Mouse (Mus musculus) myocyte (in vitro differentiated cells): Measurements from ENCODE around the gene Arhgap21.

ENCODE experiments used
- POLR2A ChIP-seq: IDR thresholded peaks from one replicate; pipeline ENCODE4 v1.6.1; 2011; ENCODE audit warnings: low read depth, mild to moderate bottlenecking, control low read depth, moderate library complexity; ENCODE audit not compliant: insufficient read length
- SRF ChIP-seq: IDR thresholded peaks from one replicate; pipeline ENCODE4 v1.6.1; 2011; ENCODE audit warnings: low read depth; ENCODE audit not compliant: control insufficient read depth, insufficient read length
- TCF12 ChIP-seq: IDR thresholded peaks from one replicate; pipeline ENCODE4 v1.6.1; 2011; ENCODE audit warnings: mild to moderate bottlenecking, control low read depth; ENCODE audit not compliant: poor library complexity, insufficient read depth, severe bottlenecking
- TCF3 ChIP-seq: IDR thresholded peaks from one replicate; pipeline ENCODE4 v1.6.1; 2011; ENCODE audit warnings: low read depth, control low read depth; ENCODE audit not compliant: insufficient read length
- USF1 ChIP-seq: IDR thresholded peaks from one replicate; pipeline ENCODE4 v1.6.1; 2011; ENCODE audit warnings: low read depth, mild to moderate bottlenecking, control low read depth, moderate library complexity

DNA sequence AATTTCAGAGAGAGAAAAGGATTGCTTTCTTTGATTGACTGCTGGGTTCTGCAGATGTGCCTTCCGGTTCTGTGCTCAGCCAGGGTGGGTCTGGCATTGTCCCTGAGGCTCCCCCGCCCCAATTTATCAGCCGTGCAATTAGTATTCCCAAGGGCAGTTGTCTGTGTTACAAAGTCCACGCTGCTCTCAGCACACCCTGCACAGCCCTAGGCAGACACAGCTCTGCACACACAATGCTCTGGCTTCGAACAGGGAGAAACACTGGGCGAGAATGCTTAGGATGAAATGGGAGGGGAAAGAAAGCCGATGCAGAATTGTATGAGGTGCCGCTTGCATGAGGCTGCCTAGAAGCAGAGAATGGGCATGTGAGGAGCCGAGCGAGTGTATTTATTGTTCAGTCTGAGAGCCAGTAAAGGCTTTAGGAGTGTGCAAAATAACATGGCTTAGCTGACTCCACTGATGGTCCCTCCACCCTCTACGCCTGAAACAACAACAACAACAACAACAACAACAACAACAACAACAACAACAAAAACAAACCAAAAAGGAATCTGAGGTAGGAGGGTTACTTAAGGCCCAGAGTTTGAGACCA lies 42.2 kb upstream of the Arhgap21 start:
- TF ChIP-seq SRF (no peak), POLR2A (no peak), TCF12 (no peak), TCF3 (no peak), USF1 (no peak)
